Mouse (Mus musculus) embryonic fibroblast, embryonic 13.5 days (primary cell): ENCODE data around the gene Olfr1370.
"Not testable (repeated sequence)": the region's sequence is repeated elsewhere in the genome, so short reads cannot be mapped to it uniquely, and the experiment has no call there.

Experiments used
- CTCF ChIP-seq: IDR thresholded peaks from 2 replicates; pipeline ENCODE4 v1.5.1; 2011; ENCODE audit warnings: mild to moderate bottlenecking, control low read depth, low read length, moderate library complexity, borderline replicate concordance; ENCODE audit not compliant: insufficient read depth
- POLR2A ChIP-seq: IDR thresholded peaks from 2 replicates; pipeline ENCODE4 v1.6.1; 2011; ENCODE audit warnings: low read depth, mild to moderate bottlenecking, control low read depth, low read length, moderate library complexity

GRCm38 (mm10) chr13:21111183-21111582 lies 36.4 kb upstream of the Olfr1370 start, which contains the start of gene Olfr1369-ps1:
- not testable (repeated sequence) for TF ChIP-seq CTCF, POLR2A
